Mouse (Mus musculus): Measurements from ENCODE around the gene Pinlyp. TPM values are rescaled to one million over a fixed set of nuclear protein-coding genes. Genes with fewer than 3 reads are reported as not detected.

The Pinlyp gene
- polyA plus RNA-seq, 2 experiments, result 0.35 to 1.7 TPM

DNA sequence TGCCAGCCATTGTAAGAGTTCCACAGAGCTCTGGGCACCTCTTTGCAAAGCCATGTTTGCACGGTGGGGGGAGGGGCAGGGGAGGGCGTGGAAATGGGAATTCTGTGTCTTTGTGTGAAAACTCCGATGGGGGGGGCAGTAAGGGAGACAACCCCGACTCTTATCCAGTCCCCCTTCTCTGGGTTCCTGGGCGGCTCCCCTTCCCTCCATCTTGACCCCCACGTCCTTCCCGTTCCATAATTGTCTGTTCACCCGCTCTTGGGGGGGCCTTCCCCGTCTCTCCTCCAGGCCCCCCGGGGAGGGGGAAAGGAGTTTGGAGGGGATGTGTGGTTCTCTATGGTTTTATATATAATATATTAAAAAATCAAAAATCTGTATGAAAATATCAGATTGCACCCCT lies 41.9 kb downstream of the Pinlyp start:
- peaks cover 4% of the 10 kb centered on the region; the same call in 1 of the 2 replicates for H3K9me3 ChIP-seq (ENCODE audit: control insufficient read depth, low read length)
- H3K4me3 ChIP-seq (replicated peaks; ENCODE audit: low read length), result no peak overlapping the region
- no peaks in the 10 kb centered on the region for H3K36me3 ChIP-seq (ENCODE audit: control insufficient read depth, insufficient read depth, low read length)
- DNase-seq (ENCODE audit: low spot score), result no peak
- peaks cover 15% of the 10 kb centered on the region for H3K27me3 ChIP-seq (ENCODE audit: control insufficient read depth, insufficient read depth, low read length)
- no peak overlapping the region for H3K4me2 ChIP-seq (replicated peaks; ENCODE audit: low read depth, low read length, severe bottlenecking)
- no peak for ATAC-seq (ENCODE audit: low FRiP score, low read depth)
- TF ChIP-seq POLR2A (IDR thresholded peaks at IDR 0.05; ENCODE audit: borderline replicate concordance, extremely low read depth, insufficient read depth, insufficient read length), result no peak
- no peak overlapping the region for H3K27ac ChIP-seq (replicated peaks; ENCODE audit: low read depth, low read length)
- peaks cover 15% of the 10 kb centered on the region for H3K4me1 ChIP-seq (ENCODE audit: control insufficient read depth, insufficient read depth, low read length)
- H3K9ac ChIP-seq (ENCODE audit: low read depth, low read length, severe bottlenecking), result no peak overlapping the region
- 25% methylated on average over 10 of the region's 10 CpGs for WGBS

DNA sequence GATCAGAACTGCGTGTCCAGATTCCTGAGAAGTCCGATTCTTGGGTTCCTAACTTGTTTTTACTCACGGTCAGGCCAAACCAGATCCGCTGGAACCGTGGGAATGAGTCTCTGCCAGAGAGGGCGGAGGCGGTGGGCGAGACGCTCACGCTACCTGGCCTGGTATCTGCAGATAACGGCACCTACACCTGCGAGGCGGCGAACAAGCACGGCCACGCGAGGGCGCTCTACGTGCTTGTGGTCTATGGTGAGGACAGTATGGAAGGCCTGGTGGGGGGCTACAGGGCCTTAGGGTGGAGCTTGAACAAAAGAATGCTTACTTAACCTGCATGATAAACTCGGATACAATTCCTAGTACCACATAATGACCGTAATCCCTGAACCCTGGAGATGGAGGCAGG lies 44.4 kb downstream of the Pinlyp start:
- Histone ChIP-seq H3K36me3 (ENCODE audit: control insufficient read depth, insufficient read depth, low read length) (no peaks in the 10 kb centered on the region), H3K9ac (ENCODE audit: low read depth, low read length, severe bottlenecking) (no peak overlapping the region), H3K9me3 (ENCODE audit: control insufficient read depth, low read length) (peaks cover 4% of the 10 kb centered on the region; the same call in 1 of the 2 replicates), H3K4me2 (replicated peaks; ENCODE audit: low read depth, low read length, severe bottlenecking) (no peak overlapping the region), H3K4me1 (ENCODE audit: control insufficient read depth, insufficient read depth, low read length) (peaks cover 15% of the 10 kb centered on the region), H3K4me3 (replicated peaks; ENCODE audit: low read length) (no peak overlapping the region), H3K27me3 (ENCODE audit: control insufficient read depth, insufficient read depth, low read length) (peaks cover 20% of the 10 kb centered on the region), H3K27ac (replicated peaks; ENCODE audit: low read depth, low read length) (no peak overlapping the region)
- WGBS, result 44% methylated on average over 21 of the region's 21 CpGs
- no peak for ATAC-seq (ENCODE audit: low FRiP score, low read depth)
- DNase-seq (ENCODE audit: low spot score), result no peak
- no peak for TF ChIP-seq POLR2A (IDR thresholded peaks at IDR 0.05; ENCODE audit: borderline replicate concordance, extremely low read depth, insufficient read depth, insufficient read length)

DNA sequence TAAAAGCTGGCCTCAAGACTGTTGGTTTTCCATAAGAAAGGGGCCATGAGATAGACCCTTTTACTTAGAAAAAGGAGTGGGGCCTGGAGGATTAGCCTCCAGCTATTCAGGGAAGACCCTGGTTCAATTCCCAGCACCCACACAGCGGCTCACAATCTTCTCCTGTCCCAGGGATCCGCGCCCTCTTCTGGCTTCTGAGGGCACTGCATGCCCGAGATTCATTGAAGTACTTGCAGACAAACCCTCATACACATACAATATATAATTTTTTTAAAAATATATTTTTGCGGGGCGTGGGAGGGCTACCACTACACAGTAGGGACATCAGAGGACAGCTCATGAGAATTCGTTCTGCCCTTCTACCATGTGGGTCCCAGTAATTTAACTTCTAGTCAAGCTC lies 45.0 kb downstream of the Pinlyp start:
- WGBS, result 34% methylated on average over 7 of the region's 7 CpGs
- peaks cover 11% of the 10 kb centered on the region for H3K4me1 ChIP-seq (ENCODE audit: control insufficient read depth, insufficient read depth, low read length)
- DNase-seq (ENCODE audit: low spot score) (peak; percentile 17), ATAC-seq (ENCODE audit: low FRiP score, low read depth) (no peak)
- peaks cover 20% of the 10 kb centered on the region for H3K27me3 ChIP-seq (ENCODE audit: control insufficient read depth, insufficient read depth, low read length)
- H3K4me3 ChIP-seq (replicated peaks; ENCODE audit: low read length), result no peak overlapping the region
- no peaks in the 10 kb centered on the region for H3K36me3 ChIP-seq (ENCODE audit: control insufficient read depth, insufficient read depth, low read length)
- peaks cover 4% of the 10 kb centered on the region; the same call in 1 of the 2 replicates for H3K9me3 ChIP-seq (ENCODE audit: control insufficient read depth, low read length)
- H3K27ac ChIP-seq (replicated peaks; ENCODE audit: low read depth, low read length), result no peak overlapping the region
- no peak overlapping the region for H3K9ac ChIP-seq (ENCODE audit: low read depth, low read length, severe bottlenecking)
- no peak overlapping the region for H3K4me2 ChIP-seq (replicated peaks; ENCODE audit: low read depth, low read length, severe bottlenecking)
- TF ChIP-seq POLR2A (IDR thresholded peaks at IDR 0.05; ENCODE audit: borderline replicate concordance, extremely low read depth, insufficient read depth, insufficient read length), result no peak

DNA sequence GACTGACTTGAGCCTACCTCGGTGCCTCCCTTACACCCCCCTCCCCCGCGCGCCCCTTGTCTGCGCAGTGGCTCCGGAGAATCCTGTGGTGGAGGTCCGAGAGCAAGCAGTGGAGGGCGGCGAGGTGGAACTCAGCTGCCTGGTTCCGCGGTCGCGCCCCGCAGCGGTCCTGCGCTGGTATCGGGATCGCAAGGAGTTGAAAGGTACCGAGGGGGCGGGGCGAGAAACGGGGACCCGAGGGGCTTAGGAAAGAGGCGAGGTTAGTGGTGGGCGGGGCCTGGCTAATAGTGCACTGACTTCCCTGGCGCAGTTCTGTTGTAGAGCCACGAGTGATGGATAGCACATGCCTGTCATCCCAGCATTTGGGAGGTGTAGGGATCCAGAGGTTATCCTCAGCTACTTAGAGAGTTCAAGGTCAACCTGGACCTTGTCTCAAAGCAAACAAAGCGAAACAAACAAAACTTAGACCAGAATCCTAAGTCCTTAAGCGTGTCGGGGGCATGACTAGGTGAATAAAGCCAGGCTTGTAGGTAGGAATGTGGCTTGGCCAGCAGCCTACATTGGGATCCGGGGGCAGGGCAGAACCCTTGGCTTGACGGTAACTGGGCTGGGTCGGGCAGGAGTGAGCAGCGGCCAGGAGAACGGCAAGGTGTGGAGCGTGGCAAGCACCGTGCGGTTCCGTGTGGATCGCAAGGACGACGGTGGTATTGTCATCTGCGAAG lies 45.9 kb downstream of the Pinlyp start:
- no peak overlapping the region for H3K27ac ChIP-seq (replicated peaks; ENCODE audit: low read depth, low read length)
- TF ChIP-seq POLR2A (IDR thresholded peaks at IDR 0.05; ENCODE audit: borderline replicate concordance, extremely low read depth, insufficient read depth, insufficient read length), result no peak
- peaks cover 4% of the 10 kb centered on the region; the same call in 1 of the 2 replicates for H3K9me3 ChIP-seq (ENCODE audit: control insufficient read depth, low read length)
- H3K4me1 ChIP-seq (ENCODE audit: control insufficient read depth, insufficient read depth, low read length), result peaks cover 3% of the 10 kb centered on the region; the same call in 1 of the 2 replicates
- WGBS, result 12% methylated on average over 41 of the region's 43 CpGs
- ATAC-seq (ENCODE audit: low FRiP score, low read depth) (peak; percentile 42), DNase-seq (ENCODE audit: low spot score) (peak; percentile 63)
- H3K27me3 ChIP-seq (ENCODE audit: control insufficient read depth, insufficient read depth, low read length), result peaks cover 20% of the 10 kb centered on the region
- H3K4me3 ChIP-seq (replicated peaks; ENCODE audit: low read length), result peak overlapping the region; percentile 38
- H3K36me3 ChIP-seq (ENCODE audit: control insufficient read depth, insufficient read depth, low read length), result no peaks in the 10 kb centered on the region
- peak overlapping the region; percentile 56 for H3K4me2 ChIP-seq (replicated peaks; ENCODE audit: low read depth, low read length, severe bottlenecking)
- H3K9ac ChIP-seq (ENCODE audit: low read depth, low read length, severe bottlenecking), result peak overlapping the region; percentile 45; the same call in 1 of the 2 replicates

Other genes starting within 250 kb of the Pinlyp start
- 36.8 and 45.0 TPM in 2 replicates for gene Zfp61, start 244.9 kb downstream of the Pinlyp start, polyA plus RNA-seq (2012; rRNA removed)
- gene Zfp61, start 244.9 kb downstream of the Pinlyp start, polyA plus RNA-seq (2014; fragmentation: Nextera tagmentation; extraction: Ambion mirVana), result 38.7 and 39.7 TPM in 2 replicates
- gene Zfp94, start 229.5 kb downstream of the Pinlyp start, polyA plus RNA-seq (2012; rRNA removed), result 13.8 and 14.4 TPM in 2 replicates
- gene Zfp94, start 229.5 kb downstream of the Pinlyp start, polyA plus RNA-seq (2014; fragmentation: Nextera tagmentation; extraction: Ambion mirVana), result 11.7 and 12.6 TPM in 2 replicates
- 0.13 and 0.38 TPM in 2 replicates for gene Tescl, start 212.2 kb downstream of the Pinlyp start, polyA plus RNA-seq (2012; rRNA removed)
- not detected in 2 replicates for gene Tescl, start 212.2 kb downstream of the Pinlyp start, polyA plus RNA-seq (2014; fragmentation: Nextera tagmentation; extraction: Ambion mirVana)
- 0.09 and 0.50 TPM in 2 replicates for gene Lypd5, start 196.9 kb downstream of the Pinlyp start, polyA plus RNA-seq (2012; rRNA removed)
- gene Lypd5, start 196.9 kb downstream of the Pinlyp start, polyA plus RNA-seq (2014; fragmentation: Nextera tagmentation; extraction: Ambion mirVana), result 0.62 and 3.1 TPM in 2 replicates
- gene Kcnn4, start 175.9 kb downstream of the Pinlyp start, polyA plus RNA-seq (2012; rRNA removed), result 2.4 and 3.3 TPM in 2 replicates
- 1.8 and 2.4 TPM in 2 replicates for gene Kcnn4, start 175.9 kb downstream of the Pinlyp start, polyA plus RNA-seq (2014; fragmentation: Nextera tagmentation; extraction: Ambion mirVana)
- 44.3 and 53.4 TPM in 2 replicates for gene Smg9, start 146.5 kb downstream of the Pinlyp start, polyA plus RNA-seq (2012; rRNA removed)
- gene Smg9, start 146.5 kb downstream of the Pinlyp start, polyA plus RNA-seq (2014; fragmentation: Nextera tagmentation; extraction: Ambion mirVana), result 21.0 and 23.2 TPM in 2 replicates
- 0.06 TPM in 1 of 2 replicates, not detected in the other for gene Irgc1, start 93.8 kb downstream of the Pinlyp start, polyA plus RNA-seq (2012; rRNA removed)
- not detected in 2 replicates for gene Irgc1, start 93.8 kb downstream of the Pinlyp start, polyA plus RNA-seq (2014; fragmentation: Nextera tagmentation; extraction: Ambion mirVana)
- 8.3 and 8.4 TPM in 2 replicates for gene Plaur, start 83.6 kb downstream of the Pinlyp start, polyA plus RNA-seq (2012; rRNA removed)
- 3.9 and 7.5 TPM in 2 replicates for gene Plaur, start 83.6 kb downstream of the Pinlyp start, polyA plus RNA-seq (2014; fragmentation: Nextera tagmentation; extraction: Ambion mirVana)
- 19.5 and 21.1 TPM in 2 replicates for gene Cadm4, start 64.1 kb downstream of the Pinlyp start, polyA plus RNA-seq (2012; rRNA removed)
- gene Cadm4, start 64.1 kb downstream of the Pinlyp start, polyA plus RNA-seq (2014; fragmentation: Nextera tagmentation; extraction: Ambion mirVana), result 1.7 and 2.1 TPM in 2 replicates
- 67.8 and 77.5 TPM in 2 replicates for gene Zfp428, start 39.1 kb downstream of the Pinlyp start, polyA plus RNA-seq (2012; rRNA removed)
- gene Zfp428, start 39.1 kb downstream of the Pinlyp start, polyA plus RNA-seq (2014; fragmentation: Nextera tagmentation; extraction: Ambion mirVana), result 29.6 and 33.3 TPM in 2 replicates
- not detected in 2 replicates for gene AC161166.1, start 33.7 kb downstream of the Pinlyp start, polyA plus RNA-seq (2012; rRNA removed)
- gene AC161166.1, start 33.7 kb downstream of the Pinlyp start, polyA plus RNA-seq (2014; fragmentation: Nextera tagmentation; extraction: Ambion mirVana), result 0.19 TPM in 1 of 2 replicates, not detected in the other
- gene Irgq, start 15.4 kb downstream of the Pinlyp start, polyA plus RNA-seq (2012; rRNA removed), result 16.3 and 21.9 TPM in 2 replicates
- 10.7 TPM in 2 replicates for gene Irgq, start 15.4 kb downstream of the Pinlyp start, polyA plus RNA-seq (2014; fragmentation: Nextera tagmentation; extraction: Ambion mirVana)
- gene Xrcc1, start 171 bp upstream of the Pinlyp start, polyA plus RNA-seq (2012; rRNA removed), result 133 and 155 TPM in 2 replicates
- 103 and 106 TPM in 2 replicates for gene Xrcc1, start 171 bp upstream of the Pinlyp start, polyA plus RNA-seq (2014; fragmentation: Nextera tagmentation; extraction: Ambion mirVana)
- 19.9 and 21.9 TPM in 2 replicates for gene Ethe1, start 41.4 kb upstream of the Pinlyp start, polyA plus RNA-seq (2012; rRNA removed)
- gene Ethe1, start 41.4 kb upstream of the Pinlyp start, polyA plus RNA-seq (2014; fragmentation: Nextera tagmentation; extraction: Ambion mirVana), result 30.7 and 31.5 TPM in 2 replicates
- gene Zfp575, start 41.5 kb upstream of the Pinlyp start, polyA plus RNA-seq (2012; rRNA removed), result 4.5 and 7.6 TPM in 2 replicates
- gene Zfp575, start 41.5 kb upstream of the Pinlyp start, polyA plus RNA-seq (2014; fragmentation: Nextera tagmentation; extraction: Ambion mirVana), result 5.0 TPM in 2 replicates
- gene Phldb3, start 64.6 kb upstream of the Pinlyp start, polyA plus RNA-seq (2012; rRNA removed), result 4.1 and 5.5 TPM in 2 replicates
- gene Phldb3, start 64.6 kb upstream of the Pinlyp start, polyA plus RNA-seq (2014; fragmentation: Nextera tagmentation; extraction: Ambion mirVana), result 0.70 and 1.2 TPM in 2 replicates
- gene Lypd3, start 90.4 kb upstream of the Pinlyp start, polyA plus RNA-seq (2012; rRNA removed), result 24.8 and 30.4 TPM in 2 replicates
- 38.8 and 50.7 TPM in 2 replicates for gene Lypd3, start 90.4 kb upstream of the Pinlyp start, polyA plus RNA-seq (2014; fragmentation: Nextera tagmentation; extraction: Ambion mirVana)
- gene Tex101, start 130.6 kb upstream of the Pinlyp start, polyA plus RNA-seq (2012; rRNA removed), result not detected in 2 replicates
- not detected in 2 replicates for gene Tex101, start 130.6 kb upstream of the Pinlyp start, polyA plus RNA-seq (2014; fragmentation: Nextera tagmentation; extraction: Ambion mirVana)
- gene BC049730, start 163.1 kb upstream of the Pinlyp start, polyA plus RNA-seq (2012; rRNA removed), result not detected in 2 replicates
- gene BC049730, start 163.1 kb upstream of the Pinlyp start, polyA plus RNA-seq (2014; fragmentation: Nextera tagmentation; extraction: Ambion mirVana), result not detected in 2 replicates
- not detected in 2 replicates for gene Gm4763, start 180.8 kb upstream of the Pinlyp start, polyA plus RNA-seq (2012; rRNA removed)
- not detected in 2 replicates for gene Gm4763, start 180.8 kb upstream of the Pinlyp start, polyA plus RNA-seq (2014; fragmentation: Nextera tagmentation; extraction: Ambion mirVana)
- gene Cd177, start 214.2 kb upstream of the Pinlyp start, polyA plus RNA-seq (2012; rRNA removed), result 0.05 and 0.27 TPM in 2 replicates
- 0.22 and 0.30 TPM in 2 replicates for gene Cd177, start 214.2 kb upstream of the Pinlyp start, polyA plus RNA-seq (2014; fragmentation: Nextera tagmentation; extraction: Ambion mirVana)
- gene Ceacam10, start 231.1 kb upstream of the Pinlyp start, polyA plus RNA-seq (2012; rRNA removed), result 0.22 TPM in 1 of 2 replicates, not detected in the other
- gene Ceacam10, start 231.1 kb upstream of the Pinlyp start, polyA plus RNA-seq (2014; fragmentation: Nextera tagmentation; extraction: Ambion mirVana), result not detected in 2 replicates

Measured in limb, embryonic 14.5 days (tissue).